Comparison of ENCODE assay signal across 8 mouse cellular contexts in genomic region chr12:51866226-51866910, GRCm38 (mm10). TPM values are rescaled to one million over a fixed set of nuclear protein-coding genes. Genes with fewer than 3 reads are reported as not detected.
A peak's percentile ranks its signal among the peaks of the same experiment; 100 is the strongest.
DNase-seq lines count a peak whose midpoint lies in the region; ATAC-seq and TF ChIP-seq lines count a peak whose summit lies in the region.
"Had no signal": no experiment of that assay in that cellular context is flagged by ENCODE, and none has a peak within 500 bp of the region (broad histone marks: within the 10 kb centered on the region; RNA-seq: fewer than 3 reads in every experiment).

No protein-coding gene starts in this region.

- no peaks in the 10 kb centered on the region for H3K36me3 ChIP-seq in spleen, adult 2 months (ENCODE audit: control insufficient read depth, insufficient read depth, low read length)
- no peaks in the 10 kb centered on the region for H3K36me3 ChIP-seq in heart, embryonic 10.5 days
- H3K36me3 ChIP-seq in stomach, embryonic 15.5 days, result no peaks in the 10 kb centered on the region

- H3K9me3 ChIP-seq in heart, embryonic 10.5 days, result no peaks in the 10 kb centered on the region
- H3K9me3 ChIP-seq in stomach, embryonic 15.5 days, result no peaks in the 10 kb centered on the region

- no peak for TF ChIP-seq CTCF in spleen, adult 2 months (IDR thresholded peaks at IDR 0.05; ENCODE audit: extremely low read depth, insufficient read depth, insufficient read length, insufficient replicate concordance)

- peaks cover 25% of the 10 kb centered on the region; the same call in 1 of the 2 replicates for H3K4me1 ChIP-seq in spleen, adult 2 months (ENCODE audit: control insufficient read depth, insufficient read depth, insufficient read length)
- H3K4me1 ChIP-seq in brown adipose tissue, adult 24 weeks (ENCODE audit: control insufficient read depth, insufficient read depth, insufficient read length, low read length), result peaks cover 11% of the 10 kb centered on the region
- H3K4me1 ChIP-seq in heart, embryonic 10.5 days, result peaks cover 20% of the 10 kb centered on the region
- 0 out of 2 replicates have a peak, but pooled peaks cover 3% of the 10 kb centered on the region for H3K4me1 ChIP-seq in stomach, embryonic 15.5 days

- no peak overlapping the region for H3K4me3 ChIP-seq in spleen, adult 2 months (ENCODE audit: extremely low read depth, insufficient read depth, insufficient read length)
- peak overlapping the region; percentile 28 for H3K4me3 ChIP-seq in brown adipose tissue, adult 24 weeks (ENCODE audit: insufficient read depth, low read depth, low read length)
- H3K4me3 ChIP-seq in heart, embryonic 10.5 days, result no peak overlapping the region
- H3K4me3 ChIP-seq in stomach, embryonic 15.5 days (replicated peaks), result no peak overlapping the region
- H3K4me3 ChIP-seq: erythroblast, embryonic 14.5 days had no signal

- TF ChIP-seq POLR2A in spleen, adult 2 months (IDR thresholded peaks at IDR 0.05; ENCODE audit: low read depth, low read length), result peak; percentile 3; the same call in 1 of the 2 replicates

- no peaks in the 10 kb centered on the region for H3K27me3 ChIP-seq in spleen, adult 2 months (ENCODE audit: control insufficient read depth, insufficient read depth, low read length)
- H3K27me3 ChIP-seq in heart, embryonic 10.5 days (ENCODE audit: insufficient read depth, poor library complexity, severe bottlenecking), result no peaks in the 10 kb centered on the region
- no peaks in the 10 kb centered on the region for H3K27me3 ChIP-seq in stomach, embryonic 15.5 days (replicated peaks)

- ATAC-seq in stomach, embryonic 15.5 days (ENCODE audit: insufficient read depth, low FRiP score, low read depth), result no peak

- 0 out of 2 replicates have a peak overlapping the region, but pooled peaks have one; percentile 3 for H3K4me2 ChIP-seq in stomach, embryonic 15.5 days

- H3K27ac ChIP-seq in spleen, adult 2 months (ENCODE audit: insufficient read depth, low read length), result peak overlapping the region; percentile 74
- peak overlapping the region; percentile 72 for H3K27ac ChIP-seq in brown adipose tissue, adult 24 weeks (replicated peaks; ENCODE audit: low read depth, low read length)
- peak overlapping the region; percentile 36; the same call in 1 of the 2 replicates for H3K27ac ChIP-seq in heart, embryonic 10.5 days
- H3K27ac ChIP-seq in stomach, embryonic 15.5 days, result peak overlapping the region; percentile 60; the same call in 1 of the 2 replicates

- H3K9ac ChIP-seq in stomach, embryonic 15.5 days, result no peak overlapping the region

- peak in 1 of 2 experiments; percentile 79 for DNase-seq in spleen, adult 2 months (ENCODE audit: low read depth in 1 of 2, low spot score in 2 of 2)
- no peak for DNase-seq in spleen, postnatal 14 days (ENCODE audit: low spot score in 2 of 2)
- DNase-seq in heart, embryonic 10.5 days (ENCODE audit: low spot score), result no peak
- peak; percentile 79 for DNase-seq in lung, postnatal 10 days
- no peak for DNase-seq in cerebellum, adult 11-12 months

- 42% methylated on average over 13 of the region's 13 CpGs for WGBS in spleen, adult 2 months
- 76% methylated on average over 13 of the region's 13 CpGs for WGBS in heart, embryonic 10.5 days
- 62% methylated on average over 13 of the region's 13 CpGs for WGBS in stomach, embryonic 15.5 days

RNA-seq across cellular contexts. Expression of gene Hectd1, which starts 37.0 kb away (rescaled TPM):
- polyA plus RNA-seq in spleen, adult 2 months (2012; rRNA removed), result 11.1 and 12.8 TPM in 2 replicates
- polyA plus RNA-seq in brown adipose tissue, adult 24 weeks (2012; ENCODE audit: insufficient read depth, insufficient read length, missing spikeins), result 27.3 and 27.8 TPM in 2 replicates
- 35.2 and 35.6 TPM in 2 replicates for polyA plus RNA-seq in heart, embryonic 10.5 days (2016; fragmentation: Nextera tagmentation; extraction: Ambion mirVana)
- 38.3 and 40.7 TPM in 2 replicates for polyA plus RNA-seq in stomach, embryonic 15.5 days (2015; fragmentation: Nextera tagmentation; extraction: Ambion mirVana)
